Mouse (Mus musculus): Measurements from ENCODE around the gene Rps23. TPM values are rescaled to one million over a fixed set of nuclear protein-coding genes. Genes with fewer than 3 reads are reported as not detected.

Rps23 gene
- polyA plus RNA-seq, 1 experiment from 2014 or later: 260 TPM

DNA sequence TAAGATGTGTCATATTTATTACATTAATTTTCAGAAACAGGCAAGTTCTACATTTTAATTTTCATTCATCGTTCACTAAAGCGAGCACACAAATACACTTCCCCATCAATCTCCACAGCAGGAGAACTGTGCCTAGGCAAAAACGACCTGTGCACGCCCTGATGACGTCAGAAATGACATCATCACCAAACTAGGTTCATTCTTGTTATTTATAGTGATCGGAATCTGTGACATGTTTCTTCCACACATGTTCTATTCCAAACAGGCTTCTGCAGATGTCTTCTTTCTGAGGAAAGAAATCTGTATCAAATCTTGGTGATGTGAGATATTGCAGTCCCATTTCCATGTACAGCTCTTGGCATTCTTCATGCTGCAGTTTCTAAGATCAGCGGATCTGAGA lies 13.1 kb downstream of the Rps23 start:
- 81% methylated on average over 7 of the region's 7 CpGs for WGBS
- Histone ChIP-seq H3K4me3 (no peak overlapping the region), H3K36me3 (no peaks in the 10 kb centered on the region), H3K9me3 (no peaks in the 10 kb centered on the region), H3K9ac (no peak overlapping the region), H3K27me3 (no peaks in the 10 kb centered on the region), H3K4me2 (replicated peaks) (no peak overlapping the region), H3K27ac (no peak overlapping the region), H3K4me1 (no peaks in the 10 kb centered on the region)
- ATAC-seq (ENCODE audit: insufficient number of reproducible peaks, insufficient read depth, low FRiP score, low TSS enrichment): no peak

- no peaks in the 10 kb centered on the region for H3K27me3 ChIP-seq
- WGBS: 63% methylated on average over 6 of the region's 6 CpGs
- H3K4me1 ChIP-seq: no peaks in the 10 kb centered on the region
- no peaks in the 10 kb centered on the region for H3K36me3 ChIP-seq
- no peak overlapping the region for H3K4me2 ChIP-seq (replicated peaks)
- no peak overlapping the region for H3K9ac ChIP-seq
- no peak overlapping the region for H3K4me3 ChIP-seq
- no peak overlapping the region for H3K27ac ChIP-seq
- no peak for ATAC-seq (ENCODE audit: insufficient number of reproducible peaks, insufficient read depth, low FRiP score, low TSS enrichment)
- H3K9me3 ChIP-seq: no peaks in the 10 kb centered on the region
These were observed 16.4 kb downstream of the Rps23 start for GRCm38 (mm10) chr13:90939192-90939591.

DNA sequence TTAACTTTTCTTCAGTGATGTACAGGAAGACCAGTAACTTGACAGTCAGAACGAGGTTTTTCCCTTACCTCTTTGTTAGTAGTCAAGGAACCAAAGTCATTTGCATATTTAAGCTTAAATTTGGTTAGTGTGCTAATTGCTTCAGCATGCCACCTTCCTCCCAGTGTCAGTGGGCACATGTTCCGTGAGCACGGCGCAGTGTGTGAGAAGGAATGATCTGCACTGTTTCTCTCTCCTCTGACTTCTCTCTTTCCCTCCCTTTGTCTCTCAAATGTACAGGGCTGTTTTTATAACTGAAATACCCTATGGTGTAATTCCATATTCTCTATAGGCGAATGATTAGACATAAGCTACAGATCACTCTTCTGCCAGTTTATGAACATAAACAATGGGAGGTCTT lies 16.8 kb downstream of the Rps23 start:
- Histone ChIP-seq H3K9ac (no peak overlapping the region), H3K27me3 (no peaks in the 10 kb centered on the region), H3K27ac (no peak overlapping the region), H3K4me1 (no peaks in the 10 kb centered on the region), H3K9me3 (no peaks in the 10 kb centered on the region), H3K36me3 (no peaks in the 10 kb centered on the region), H3K4me3 (no peak overlapping the region), H3K4me2 (replicated peaks) (no peak overlapping the region)
- WGBS: 70% methylated on average over 5 of the region's 5 CpGs
- ATAC-seq (ENCODE audit: insufficient number of reproducible peaks, insufficient read depth, low FRiP score, low TSS enrichment): no peak

- no peak overlapping the region for H3K4me3 ChIP-seq
- H3K27me3 ChIP-seq: no peaks in the 10 kb centered on the region
- no peak for ATAC-seq (ENCODE audit: insufficient number of reproducible peaks, insufficient read depth, low FRiP score, low TSS enrichment)
- no peak overlapping the region for H3K9ac ChIP-seq
- 40% methylated on average over 2 of the region's 2 CpGs for WGBS
- no peaks in the 10 kb centered on the region for H3K36me3 ChIP-seq
- H3K4me1 ChIP-seq: no peaks in the 10 kb centered on the region
- H3K9me3 ChIP-seq: no peaks in the 10 kb centered on the region
- no peak overlapping the region for H3K4me2 ChIP-seq (replicated peaks)
- no peak overlapping the region for H3K27ac ChIP-seq
These were observed 36.1 kb downstream of the Rps23 start for GRCm38 (mm10) chr13:90958894-90959293.

DNA sequence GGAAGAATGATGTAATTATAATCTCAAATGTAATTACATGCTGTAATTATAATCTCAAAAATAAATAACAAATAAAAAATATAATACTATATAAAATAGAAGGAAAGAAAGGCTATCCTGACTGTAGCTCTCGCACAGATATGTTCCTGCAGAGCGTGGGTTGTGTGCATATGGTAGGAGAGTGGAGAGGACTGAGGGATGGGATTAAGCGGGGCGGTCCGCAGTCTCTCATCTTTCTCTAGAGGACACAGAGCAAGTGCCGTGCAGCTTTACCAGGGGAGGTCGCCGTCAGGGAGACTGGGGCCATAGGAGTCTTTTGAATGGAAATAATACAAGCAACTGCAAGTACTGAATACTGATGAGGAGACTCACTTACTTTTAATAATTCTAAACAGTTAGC lies 37.8 kb downstream of the Rps23 start:
- Histone ChIP-seq H3K36me3 (no peaks in the 10 kb centered on the region), H3K27ac (no peak overlapping the region), H3K4me3 (no peak overlapping the region), H3K9me3 (no peaks in the 10 kb centered on the region), H3K4me2 (replicated peaks) (no peak overlapping the region), H3K4me1 (no peaks in the 10 kb centered on the region), H3K9ac (no peak overlapping the region), H3K27me3 (no peaks in the 10 kb centered on the region)
- no peak for ATAC-seq (ENCODE audit: insufficient number of reproducible peaks, insufficient read depth, low FRiP score, low TSS enrichment)
- WGBS: 91% methylated on average over 8 of the region's 8 CpGs

GRCm38 (mm10) chr13:90962836-90963760 lies 40.3 kb downstream of the Rps23 start:
- H3K4me3 ChIP-seq: no peak overlapping the region
- no peak overlapping the region for H3K4me2 ChIP-seq (replicated peaks)
- H3K36me3 ChIP-seq: no peaks in the 10 kb centered on the region
- no peak overlapping the region for H3K9ac ChIP-seq
- H3K27me3 ChIP-seq: no peaks in the 10 kb centered on the region
- 55% methylated on average over 10 of the region's 10 CpGs for WGBS
- ATAC-seq (ENCODE audit: insufficient number of reproducible peaks, insufficient read depth, low FRiP score, low TSS enrichment): no peak
- no peak overlapping the region for H3K27ac ChIP-seq
- H3K9me3 ChIP-seq: no peaks in the 10 kb centered on the region
- 0 out of 2 replicates have a peak, but pooled peaks cover 4% of the 10 kb centered on the region for H3K4me1 ChIP-seq

DNA sequence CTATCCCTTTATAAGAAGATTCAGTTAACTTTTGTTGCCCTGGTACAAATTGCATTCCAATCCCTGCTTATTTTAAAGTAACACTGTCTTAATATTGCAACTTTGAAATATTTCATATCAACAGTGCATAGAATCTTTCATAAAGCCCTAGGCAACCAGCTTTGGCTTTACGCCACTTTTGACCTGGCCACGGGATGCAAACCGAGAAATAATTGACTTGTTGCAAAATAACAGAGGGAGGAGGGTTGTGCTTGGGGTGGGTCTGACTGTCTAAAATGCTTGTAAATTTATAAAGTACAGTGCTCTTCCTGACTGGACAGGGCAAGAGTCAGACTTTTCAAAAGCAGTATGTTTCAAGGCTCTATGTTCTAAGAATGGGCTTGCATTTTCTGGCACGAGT lies 41.8 kb downstream of the Rps23 start:
- Histone ChIP-seq H3K27me3 (no peaks in the 10 kb centered on the region), H3K27ac (no peak overlapping the region), H3K4me2 (replicated peaks) (no peak overlapping the region), H3K36me3 (no peaks in the 10 kb centered on the region), H3K9me3 (no peaks in the 10 kb centered on the region), H3K4me3 (no peak overlapping the region), H3K9ac (no peak overlapping the region), H3K4me1 (peaks cover 8% of the 10 kb centered on the region; the same call in 1 of the 2 replicates)
- 84% methylated on average over 4 of the region's 4 CpGs for WGBS
- ATAC-seq (ENCODE audit: insufficient number of reproducible peaks, insufficient read depth, low FRiP score, low TSS enrichment): no peak

DNA sequence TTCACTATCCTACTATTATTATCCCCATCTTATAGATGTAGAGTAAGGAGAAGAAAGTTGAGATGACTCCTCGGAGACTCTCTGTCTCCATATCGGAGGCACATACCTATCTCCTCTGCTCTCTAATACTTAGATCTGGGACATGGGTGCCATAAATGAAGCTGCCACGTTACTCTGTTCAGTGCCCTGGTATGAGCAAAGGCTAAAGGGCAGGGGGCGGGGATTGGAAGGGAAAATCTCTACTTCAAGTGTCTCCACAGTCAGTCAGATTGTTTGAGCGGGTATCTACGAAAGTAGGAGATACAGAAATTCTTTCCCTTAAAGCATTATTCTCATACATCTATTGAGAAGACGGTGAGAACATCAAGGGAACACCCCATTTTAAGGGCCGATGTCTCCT lies 43.2 kb downstream of the Rps23 start:
- H3K27me3 ChIP-seq: no peaks in the 10 kb centered on the region
- no peak overlapping the region for H3K4me3 ChIP-seq
- H3K9ac ChIP-seq: no peak overlapping the region
- H3K4me1 ChIP-seq: peaks cover 14% of the 10 kb centered on the region; the same call in 1 of the 2 replicates
- no peak overlapping the region for H3K27ac ChIP-seq
- H3K36me3 ChIP-seq: no peaks in the 10 kb centered on the region
- H3K4me2 ChIP-seq (replicated peaks): no peak overlapping the region
- no peaks in the 10 kb centered on the region for H3K9me3 ChIP-seq
- no peak for ATAC-seq (ENCODE audit: insufficient number of reproducible peaks, insufficient read depth, low FRiP score, low TSS enrichment)
- WGBS: 80% methylated on average over 8 of the region's 8 CpGs

DNA sequence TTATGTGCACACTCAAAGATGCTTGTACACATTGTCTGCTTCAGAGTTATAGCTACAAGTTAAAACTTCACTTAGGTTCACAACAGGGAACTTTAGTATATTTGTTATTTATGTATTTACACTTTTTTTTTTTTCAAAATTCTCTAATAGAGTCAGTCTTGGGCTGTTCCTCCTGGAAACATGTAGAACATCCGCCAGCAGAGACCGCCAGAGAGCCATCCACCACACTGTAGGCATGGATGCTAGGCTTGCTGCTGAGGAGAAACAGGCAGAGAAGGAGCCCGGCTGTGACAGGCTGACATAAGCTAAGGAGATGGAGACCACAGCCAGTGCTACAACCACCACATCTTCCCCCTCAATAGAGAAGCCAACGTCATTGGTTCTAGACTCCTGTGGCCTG lies 44.7 kb downstream of the Rps23 start:
- Histone ChIP-seq H3K4me1 (peaks cover 14% of the 10 kb centered on the region; the same call in 1 of the 2 replicates), H3K9ac (no peak overlapping the region), H3K4me2 (replicated peaks) (no peak overlapping the region), H3K4me3 (no peak overlapping the region), H3K9me3 (no peaks in the 10 kb centered on the region), H3K27ac (no peak overlapping the region), H3K36me3 (no peaks in the 10 kb centered on the region), H3K27me3 (no peaks in the 10 kb centered on the region)
- ATAC-seq (ENCODE audit: insufficient number of reproducible peaks, insufficient read depth, low FRiP score, low TSS enrichment): no peak
- WGBS: 9% methylated on average over 4 of the region's 4 CpGs

- Histone ChIP-seq H3K27me3 (no peaks in the 10 kb centered on the region), H3K4me1 (peaks cover 14% of the 10 kb centered on the region; the same call in 1 of the 2 replicates), H3K4me2 (replicated peaks) (no peak overlapping the region), H3K36me3 (no peaks in the 10 kb centered on the region), H3K4me3 (no peak overlapping the region), H3K27ac (no peak overlapping the region), H3K9me3 (no peaks in the 10 kb centered on the region), H3K9ac (no peak overlapping the region)
- WGBS: 64% methylated on average over 4 of the region's 4 CpGs
- no peak for ATAC-seq (ENCODE audit: insufficient number of reproducible peaks, insufficient read depth, low FRiP score, low TSS enrichment)
These were observed 46.2 kb downstream of the Rps23 start for GRCm38 (mm10) chr13:90968940-90969339.

DNA sequence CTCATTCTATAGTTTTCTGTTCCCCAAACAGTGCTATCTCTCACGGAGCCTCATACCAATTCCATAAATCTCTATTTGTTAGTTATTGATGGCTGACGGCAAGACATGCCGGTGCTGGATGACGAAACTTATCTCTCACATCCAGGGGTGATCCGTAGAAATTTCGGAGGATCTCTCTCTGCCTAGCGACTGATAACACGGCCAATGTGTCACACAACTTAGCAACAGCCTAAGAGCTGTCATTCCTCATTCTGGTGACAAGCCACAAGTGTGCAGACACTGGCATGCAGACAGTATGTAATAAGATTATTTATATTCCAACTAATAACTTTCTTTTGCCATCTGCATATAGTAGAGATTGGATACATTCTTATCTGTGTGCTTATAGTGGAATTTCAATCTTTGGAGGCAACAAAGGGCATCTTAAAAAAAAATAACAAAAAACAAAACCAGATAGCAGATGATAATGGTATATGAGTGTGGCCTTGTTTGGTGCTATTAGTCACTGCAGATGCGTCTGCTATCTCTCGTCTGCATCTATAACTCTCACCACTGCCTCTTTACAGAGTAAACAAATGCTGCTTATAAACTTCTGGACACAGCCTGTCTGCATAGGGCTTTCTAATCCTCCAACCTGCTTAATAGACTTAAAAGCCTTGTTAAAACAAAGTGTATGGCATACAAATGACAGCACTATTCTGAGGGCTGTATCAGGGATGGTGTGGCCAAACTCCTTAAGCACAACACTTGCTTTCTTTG lies 47.7 kb downstream of the Rps23 start:
- Histone ChIP-seq H3K4me2 (replicated peaks) (no peak overlapping the region), H3K36me3 (no peaks in the 10 kb centered on the region), H3K4me1 (peaks cover 14% of the 10 kb centered on the region; the same call in 1 of the 2 replicates), H3K9ac (no peak overlapping the region), H3K27me3 (no peaks in the 10 kb centered on the region), H3K9me3 (no peaks in the 10 kb centered on the region), H3K4me3 (no peak overlapping the region), H3K27ac (no peak overlapping the region)
- no peak for ATAC-seq (ENCODE audit: insufficient number of reproducible peaks, insufficient read depth, low FRiP score, low TSS enrichment)
- WGBS: 84% methylated on average over 10 of the region's 10 CpGs

GRCm38 (mm10) chr13:90973409-90973808 lies 50.7 kb downstream of the Rps23 start:
- H3K36me3 ChIP-seq: no peaks in the 10 kb centered on the region
- H3K4me2 ChIP-seq (replicated peaks): no peak overlapping the region
- no peaks in the 10 kb centered on the region for H3K9me3 ChIP-seq
- H3K27me3 ChIP-seq: no peaks in the 10 kb centered on the region
- WGBS: 57% methylated on average over 7 of the region's 7 CpGs
- no peak overlapping the region for H3K9ac ChIP-seq
- H3K4me1 ChIP-seq: peaks cover 9% of the 10 kb centered on the region; the same call in 1 of the 2 replicates
- no peak overlapping the region for H3K27ac ChIP-seq
- H3K4me3 ChIP-seq: no peak overlapping the region
- ATAC-seq (ENCODE audit: insufficient number of reproducible peaks, insufficient read depth, low FRiP score, low TSS enrichment): no peak

All from embryonic facial prominence, embryonic 12.5 days (tissue).